Mouse (Mus musculus) layer of hippocampus, adult 18-20 months (tissue): ENCODE results near the gene Mgmt. TPM values are rescaled to one million over a fixed set of nuclear protein-coding genes. Genes with fewer than 3 reads are reported as not detected.

Experiments
- DNase-seq, 2 experiments: peaks; one replicate each; pipeline ENCODE4 v3.0.0; 2022; ENCODE audit warnings: low spot score in 2 of 2
- total RNA-seq, 2 experiments: library from RNA; stranded (reverse); gene quantifications; 2 replicates each; pipeline ENCODE4 v1.2.3; 2021

Gene Mgmt
- total RNA-seq, 2 experiments from 2014 or later: 0.77 to 0.94 TPM

GRCm38 (mm10) chr7:137095702-137096101 lies 201.3 kb downstream of the Mgmt start:
- DNase-seq: no peak

- no peak for DNase-seq
Measured at GRCm38 (mm10) chr7:137099766-137100165, 205.4 kb downstream of the Mgmt start.

- DNase-seq: no peak
Measured at GRCm38 (mm10) chr7:137102606-137103195, 208.3 kb downstream of the Mgmt start.

GRCm38 (mm10) chr7:137112101-137112500 lies 217.7 kb downstream of the Mgmt start:
- DNase-seq: no peak

- DNase-seq: no peak
Measured at GRCm38 (mm10) chr7:137116246-137116645, 221.8 kb downstream of the Mgmt start.

GRCm38 (mm10) chr7:137121243-137121858 lies 226.9 kb downstream of the Mgmt start:
- no peak for DNase-seq

GRCm38 (mm10) chr7:137128726-137129125 lies 234.3 kb downstream of the Mgmt start:
- peak in 1 of 2 experiments; percentile 21 for DNase-seq

GRCm38 (mm10) chr7:137130211-137130610 lies 235.8 kb downstream of the Mgmt start:
- DNase-seq: no peak

- DNase-seq: no peak
Measured at GRCm38 (mm10) chr7:137131957-137132356, 237.5 kb downstream of the Mgmt start.

GRCm38 (mm10) chr7:137138101-137138500 lies 243.7 kb downstream of the Mgmt start:
- peak in 1 of 2 experiments; percentile 19 for DNase-seq

- no peak for DNase-seq
Measured at GRCm38 (mm10) chr7:137140321-137140720, 245.9 kb downstream of the Mgmt start.

- no peak for DNase-seq
Measured at GRCm38 (mm10) chr7:137141386-137141785, 247.0 kb downstream of the Mgmt start.

GRCm38 (mm10) chr7:137147101-137147500 lies 252.7 kb downstream of the Mgmt start:
- peak in 1 of 2 experiments; percentile 42 for DNase-seq

- no peak for DNase-seq
Measured at GRCm38 (mm10) chr7:137151854-137152253, 257.4 kb downstream of the Mgmt start.

- no peak for DNase-seq
Measured at GRCm38 (mm10) chr7:137154623-137155022, 260.2 kb downstream of the Mgmt start.

- no peak for DNase-seq
Measured at GRCm38 (mm10) chr7:137159086-137159485, 264.7 kb downstream of the Mgmt start.

- DNase-seq: no peak
Measured at GRCm38 (mm10) chr7:137172278-137172677, 277.9 kb downstream of the Mgmt start.
